Mouse (Mus musculus): Measurements from ENCODE around the gene Ufd1. TPM values are rescaled to one million over a fixed set of nuclear protein-coding genes. Genes with fewer than 3 reads are reported as not detected.

The Ufd1 gene
- polyA plus RNA-seq, 1 experiment from 2014 or later: 70.3 TPM

DNA sequence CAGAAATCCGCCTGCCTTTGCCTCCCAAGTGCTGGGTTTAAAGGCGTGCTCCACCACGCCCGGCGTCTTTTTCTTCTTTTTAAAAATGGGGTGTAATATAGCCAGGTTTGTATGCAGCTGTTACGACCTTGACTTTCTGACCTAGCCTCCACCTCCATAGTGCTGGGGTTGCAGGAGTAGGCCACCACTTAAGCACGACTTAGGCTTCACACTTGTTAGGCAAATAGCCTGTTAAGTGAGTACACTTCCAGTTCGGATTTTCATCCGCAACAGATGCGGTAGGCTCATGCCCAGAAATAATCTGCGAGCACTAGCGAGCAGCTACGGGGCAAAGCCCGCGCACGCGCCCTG, 64.5 kb downstream of the Ufd1 start:
- peaks cover 0 to 5% of the 10 kb centered on the region in 2 experiments; a peak in 2 of 4 replicates for H3K4me1 ChIP-seq (ENCODE audit: control insufficient read depth in 2 of 2, insufficient read depth in 2 of 2, low read length in 2 of 2)
- ATAC-seq (ENCODE audit: insufficient number of reproducible peaks, insufficient read depth, low FRiP score, low read depth): no peak; the same call in 1 of the 2 replicates

GRCm38 (mm10) chr16:18876442-18877308, 65.1 kb downstream of the Ufd1 start, which contains the start of the genes Mrpl40 and Hira:
Gene Mrpl40, minus strand, starts transcription at chr16:18876862.
Gene Hira, plus strand, starts transcription at chr16:18877037.
- peaks cover 41% of the 10 kb centered on the region for H3K36me3 ChIP-seq (ENCODE audit: control insufficient read depth, insufficient read depth, low read length)
- peaks cover 0 to 5% of the 10 kb centered on the region in 2 experiments; a peak in 2 of 4 replicates for H3K4me1 ChIP-seq (ENCODE audit: control insufficient read depth in 2 of 2, insufficient read depth in 2 of 2, low read length in 2 of 2)
- peak within 1 kb of the TSS; percentile 90 to 94 for H3K27ac ChIP-seq (replicated peaks in 1 of 2; ENCODE audit: control insufficient read depth in 1 of 2, insufficient read depth in 1 of 2, low read depth in 2 of 2, low read length in 2 of 2)
- WGBS: under 1% methylated on average over 91 of the region's 93 CpGs
- H3K9me3 ChIP-seq (ENCODE audit: control insufficient read depth, low read length): no peaks in the 10 kb centered on the region
- H3K4me2 ChIP-seq (ENCODE audit: low read length): peak within 1 kb of the TSS; percentile 82
- peak within 1 kb of the TSS; percentile 88 to 94 for H3K4me3 ChIP-seq (ENCODE audit: control insufficient read depth in 1 of 2, insufficient read depth in 1 of 2, low read depth in 1 of 2, low read length in 2 of 2)
- H3K9ac ChIP-seq (ENCODE audit: low read length): peak within 1 kb of the TSS; percentile 92
- peak; percentile 93 for ATAC-seq (ENCODE audit: insufficient number of reproducible peaks, insufficient read depth, low FRiP score, low read depth)
- H3K27me3 ChIP-seq (ENCODE audit: control insufficient read depth, insufficient read depth, low read length): no peaks in the 10 kb centered on the region

More for the DNA sequence above, 64.5 kb downstream of the Ufd1 start:
- peaks cover 42% of the 10 kb centered on the region for H3K36me3 ChIP-seq (ENCODE audit: control insufficient read depth, insufficient read depth, low read length)
- no peaks in the 10 kb centered on the region for H3K27me3 ChIP-seq (ENCODE audit: control insufficient read depth, insufficient read depth, low read length)
- peak overlapping the region; percentile 88 to 94 for H3K4me3 ChIP-seq (ENCODE audit: control insufficient read depth in 1 of 2, insufficient read depth in 1 of 2, low read depth in 1 of 2, low read length in 2 of 2)
- 1% methylated on average over 17 of the region's 17 CpGs for WGBS
- H3K27ac ChIP-seq (replicated peaks in 1 of 2; ENCODE audit: control insufficient read depth in 1 of 2, insufficient read depth in 1 of 2, low read depth in 2 of 2, low read length in 2 of 2): peak overlapping the region; percentile 90 to 92
- H3K4me2 ChIP-seq (ENCODE audit: low read length): peak overlapping the region; percentile 82
- peak overlapping the region; percentile 92 for H3K9ac ChIP-seq (ENCODE audit: low read length)
- no peaks in the 10 kb centered on the region for H3K9me3 ChIP-seq (ENCODE audit: control insufficient read depth, low read length)

DNA sequence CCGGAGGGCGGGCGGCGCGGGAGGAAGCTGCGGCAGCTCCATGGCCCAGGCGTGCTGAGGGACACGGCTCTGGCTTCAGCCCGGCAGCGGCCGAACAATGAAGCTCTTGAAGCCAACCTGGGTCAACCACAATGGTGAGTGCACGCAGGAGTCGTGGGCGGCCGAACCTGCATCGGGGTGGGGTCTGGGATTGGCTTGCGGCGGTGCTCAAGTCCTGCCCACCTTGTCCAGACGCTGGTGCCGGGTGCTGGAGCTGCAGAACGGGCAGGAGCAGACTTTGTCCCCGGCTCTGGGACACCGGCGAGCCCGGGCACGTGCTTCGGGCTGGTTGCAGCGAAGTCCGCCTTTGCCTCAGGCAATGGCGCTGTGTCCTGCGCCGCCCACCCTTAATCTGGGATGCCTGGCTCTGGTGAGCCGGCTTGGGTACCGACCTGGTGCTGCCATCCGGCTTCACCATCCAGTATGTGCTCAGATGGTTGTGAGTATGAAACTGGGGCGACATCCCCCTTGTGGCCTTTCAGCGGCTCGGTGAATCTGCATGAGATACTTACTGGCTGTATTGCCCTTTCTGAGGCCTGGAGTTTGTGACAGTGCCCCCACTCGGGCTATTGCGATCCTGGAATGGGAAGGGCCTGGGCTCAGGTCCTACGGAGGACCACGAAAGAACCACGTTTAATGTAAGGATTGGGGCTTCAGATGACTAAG, 66.0 kb downstream of the Ufd1 start:
- ATAC-seq (ENCODE audit: insufficient number of reproducible peaks, insufficient read depth, low FRiP score, low read depth): peak; percentile 11
- WGBS: under 1% methylated on average over 43 of the region's 43 CpGs
- peak overlapping the region; percentile 82 for H3K4me2 ChIP-seq (ENCODE audit: low read length)

DNA sequence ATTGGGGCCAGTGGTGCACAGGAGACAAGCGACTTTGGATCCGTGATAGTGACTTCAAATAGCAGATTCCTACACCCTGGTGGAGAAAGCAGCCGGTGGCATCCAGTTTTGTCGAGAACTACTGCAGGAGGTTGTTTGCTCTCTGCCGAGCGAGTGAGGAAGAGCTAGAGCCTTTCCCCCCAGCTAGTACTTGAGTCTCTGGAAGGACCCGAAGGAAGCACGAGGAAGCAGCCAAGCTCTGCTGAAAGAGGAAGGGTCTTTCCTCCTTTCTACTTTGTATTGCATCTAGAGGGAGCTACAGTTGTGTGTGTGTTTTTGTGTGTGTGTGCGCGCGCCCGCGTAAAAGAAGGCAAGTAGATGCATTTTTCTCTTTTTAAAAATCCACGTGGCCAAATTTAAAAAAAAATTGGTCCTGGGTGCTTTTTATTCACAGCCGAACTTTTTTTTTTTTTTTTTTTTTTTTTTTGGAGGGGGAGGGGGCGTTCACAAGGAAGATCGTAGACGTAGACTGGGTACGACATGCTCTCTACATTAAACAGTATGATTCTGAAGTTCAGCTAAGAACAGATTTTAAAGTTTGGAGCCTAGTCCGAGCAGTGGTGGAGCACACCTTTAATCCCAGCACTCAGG, 66.6 kb downstream of the Ufd1 start:
- 28% methylated on average over 20 of the region's 20 CpGs for WGBS
- Histone ChIP-seq H3K4me1 (ENCODE audit: control insufficient read depth in 2 of 2, insufficient read depth in 2 of 2, low read length in 2 of 2) (peaks cover 0 to 5% of the 10 kb centered on the region in 2 experiments; a peak in 2 of 4 replicates), H3K36me3 (ENCODE audit: control insufficient read depth, insufficient read depth, low read length) (peaks cover 26% of the 10 kb centered on the region), H3K4me2 (ENCODE audit: low read length) (peak overlapping the region; percentile 82), H3K4me3 (ENCODE audit: control insufficient read depth in 1 of 2, insufficient read depth in 1 of 2, low read depth in 1 of 2, low read length in 2 of 2) (peak overlapping the region; percentile 88 to 94), H3K9me3 (ENCODE audit: control insufficient read depth, low read length) (no peaks in the 10 kb centered on the region), H3K27ac (replicated peaks in 1 of 2; ENCODE audit: control insufficient read depth in 1 of 2, insufficient read depth in 1 of 2, low read depth in 2 of 2, low read length in 2 of 2) (peak overlapping the region; percentile 90 to 94), H3K27me3 (ENCODE audit: control insufficient read depth, insufficient read depth, low read length) (no peaks in the 10 kb centered on the region), H3K9ac (ENCODE audit: low read length) (peak overlapping the region; percentile 92)
- no peak for ATAC-seq (ENCODE audit: insufficient number of reproducible peaks, insufficient read depth, low FRiP score, low read depth)

More for the DNA sequence above, 66.0 kb downstream of the Ufd1 start:
- Histone ChIP-seq H3K36me3 (ENCODE audit: control insufficient read depth, insufficient read depth, low read length) (peaks cover 32% of the 10 kb centered on the region), H3K9me3 (ENCODE audit: control insufficient read depth, low read length) (no peaks in the 10 kb centered on the region), H3K27me3 (ENCODE audit: control insufficient read depth, insufficient read depth, low read length) (no peaks in the 10 kb centered on the region), H3K9ac (ENCODE audit: low read length) (peak overlapping the region; percentile 92), H3K4me3 (ENCODE audit: control insufficient read depth in 1 of 2, insufficient read depth in 1 of 2, low read depth in 1 of 2, low read length in 2 of 2) (peak overlapping the region; percentile 88 to 94), H3K4me1 (ENCODE audit: control insufficient read depth in 2 of 2, insufficient read depth in 2 of 2, low read length in 2 of 2) (peaks cover 0 to 5% of the 10 kb centered on the region in 2 experiments; a peak in 2 of 4 replicates), H3K27ac (replicated peaks in 1 of 2; ENCODE audit: control insufficient read depth in 1 of 2, insufficient read depth in 1 of 2, low read depth in 2 of 2, low read length in 2 of 2) (peak overlapping the region; percentile 90 to 94)

DNA sequence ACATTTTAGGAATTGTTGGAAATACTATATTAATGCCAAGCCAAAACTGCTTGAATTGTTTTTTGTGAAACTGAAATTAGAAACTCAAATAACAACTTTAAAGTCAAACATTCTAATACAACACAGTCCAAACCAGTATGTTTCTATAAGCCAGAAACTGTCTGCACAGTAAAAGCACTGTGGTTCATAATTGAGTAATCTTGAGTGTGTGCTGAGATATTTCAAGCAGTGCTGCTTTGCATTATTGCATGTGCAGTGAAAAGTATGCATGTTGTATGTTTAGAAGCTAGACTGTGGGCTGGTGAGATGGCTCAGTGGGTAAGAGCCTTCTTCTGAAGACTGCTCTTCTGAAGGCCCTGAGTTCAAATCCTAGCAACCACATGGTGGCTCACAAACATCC, 72.5 kb downstream of the Ufd1 start:
- H3K9me3 ChIP-seq (ENCODE audit: control insufficient read depth, low read length): no peaks in the 10 kb centered on the region
- no peak for ATAC-seq (ENCODE audit: insufficient number of reproducible peaks, insufficient read depth, low FRiP score, low read depth)
- no peak overlapping the region for H3K9ac ChIP-seq (ENCODE audit: low read length)
- H3K36me3 ChIP-seq (ENCODE audit: control insufficient read depth, insufficient read depth, low read length): peaks cover 9% of the 10 kb centered on the region; the same call in 1 of the 2 replicates
- no peak overlapping the region for H3K4me2 ChIP-seq (ENCODE audit: low read length)
- no peaks in the 10 kb centered on the region for H3K27me3 ChIP-seq (ENCODE audit: control insufficient read depth, insufficient read depth, low read length)
- no peak overlapping the region for H3K27ac ChIP-seq (replicated peaks in 1 of 2; ENCODE audit: control insufficient read depth in 1 of 2, insufficient read depth in 1 of 2, low read depth in 2 of 2, low read length in 2 of 2)
- H3K4me3 ChIP-seq (ENCODE audit: control insufficient read depth in 1 of 2, insufficient read depth in 1 of 2, low read depth in 1 of 2, low read length in 2 of 2): no peak overlapping the region
- H3K4me1 ChIP-seq (ENCODE audit: control insufficient read depth in 2 of 2, insufficient read depth in 2 of 2, low read length in 2 of 2): peaks cover 0 to 8% of the 10 kb centered on the region in 2 experiments; a peak in 1 of 4 replicates

Other genes starting within 250 kb of the Ufd1 start
- 0.20 and 0.80 TPM in 2 replicates for gene Tbx1, start 221.1 kb upstream of the Ufd1 start, polyA plus RNA-seq (2014; fragmentation: Nextera tagmentation; extraction: Ambion mirVana)
- 3.4 and 4.5 TPM in 2 replicates for gene Gp1bb, start 189.4 kb upstream of the Ufd1 start, polyA plus RNA-seq (2014; fragmentation: Nextera tagmentation; extraction: Ambion mirVana)
- 0.97 and 1.1 TPM in 2 replicates for gene Gm49601, start 185.4 kb upstream of the Ufd1 start, polyA plus RNA-seq (2014; fragmentation: Nextera tagmentation; extraction: Ambion mirVana)
- gene Sept5, start 181.8 kb upstream of the Ufd1 start, polyA plus RNA-seq (2014; fragmentation: Nextera tagmentation; extraction: Ambion mirVana): 5.8 and 7.3 TPM in 2 replicates
- gene Cldn5, start 34.9 kb upstream of the Ufd1 start, polyA plus RNA-seq (2014; fragmentation: Nextera tagmentation; extraction: Ambion mirVana): 19.5 and 22.7 TPM in 2 replicates
- gene Cdc45, start 208 bp downstream of the Ufd1 start, polyA plus RNA-seq (2014; fragmentation: Nextera tagmentation; extraction: Ambion mirVana): 34.1 and 35.7 TPM in 2 replicates
- gene 2510002D24Rik, start 24.8 kb downstream of the Ufd1 start, polyA plus RNA-seq (2014; fragmentation: Nextera tagmentation; extraction: Ambion mirVana): 37.3 and 40.5 TPM in 2 replicates
- not detected in 2 replicates for gene Gm28539, start 24.8 kb downstream of the Ufd1 start, polyA plus RNA-seq (2014; fragmentation: Nextera tagmentation; extraction: Ambion mirVana)
- gene Mrpl40, start 65.1 kb downstream of the Ufd1 start, polyA plus RNA-seq (2014; fragmentation: Nextera tagmentation; extraction: Ambion mirVana): 90.5 and 93.1 TPM in 2 replicates
- gene Hira, start 65.3 kb downstream of the Ufd1 start, polyA plus RNA-seq (2014; fragmentation: Nextera tagmentation; extraction: Ambion mirVana): 10.9 and 13.0 TPM in 2 replicates